Mouse (Mus musculus): ENCODE results near the gene Farp1.
A peak's percentile ranks its signal among the peaks of the same experiment; 100 is the strongest.
"Not testable (repeated sequence)": the region's sequence is repeated elsewhere in the genome, so short reads cannot be mapped to it uniquely, and the experiment has no call there.

Gene Farp1

GRCm38 (mm10) chr14:121106906-121107305 lies 71.9 kb downstream of the Farp1 start:
- DNase-seq: no peak

- no peak for DNase-seq
Observed at GRCm38 (mm10) chr14:121107707-121108285, 72.8 kb downstream of the Farp1 start.

GRCm38 (mm10) chr14:121108439-121109115 lies 73.6 kb downstream of the Farp1 start:
- no peak for DNase-seq

- DNase-seq: no peak
Observed at GRCm38 (mm10) chr14:121109116-121109504, 74.1 kb downstream of the Farp1 start.

GRCm38 (mm10) chr14:121110492-121111267 lies 75.7 kb downstream of the Farp1 start:
- no peak for DNase-seq

- DNase-seq: no peak
Observed at GRCm38 (mm10) chr14:121112061-121112460, 77.1 kb downstream of the Farp1 start.

GRCm38 (mm10) chr14:121113785-121114184 lies 78.8 kb downstream of the Farp1 start:
- DNase-seq: peak; percentile 64

- no peak for DNase-seq
Observed at GRCm38 (mm10) chr14:121116696-121117095, 81.7 kb downstream of the Farp1 start.

GRCm38 (mm10) chr14:121118860-121119259 lies 83.9 kb downstream of the Farp1 start:
- no peak for DNase-seq

GRCm38 (mm10) chr14:121121664-121122063 lies 86.7 kb downstream of the Farp1 start:
- DNase-seq: no peak

- no peak for DNase-seq
Observed at GRCm38 (mm10) chr14:121122852-121123251, 87.9 kb downstream of the Farp1 start.

- no peak for DNase-seq
Observed at GRCm38 (mm10) chr14:121124409-121125010, 89.5 kb downstream of the Farp1 start.

GRCm38 (mm10) chr14:121125651-121126050 lies 90.7 kb downstream of the Farp1 start:
- no peak for DNase-seq

- DNase-seq: no peak
Observed at GRCm38 (mm10) chr14:121126291-121126690, 91.3 kb downstream of the Farp1 start.

GRCm38 (mm10) chr14:121128858-121129800 lies 94.1 kb downstream of the Farp1 start:
- DNase-seq: no peak

GRCm38 (mm10) chr14:121130351-121130750 lies 95.4 kb downstream of the Farp1 start:
- DNase-seq: not testable (repeated sequence)

GRCm38 (mm10) chr14:121134414-121134813 lies 99.4 kb downstream of the Farp1 start:
- no peak for DNase-seq

GRCm38 (mm10) chr14:121143831-121144455 lies 108.9 kb downstream of the Farp1 start:
- DNase-seq: no peak

GRCm38 (mm10) chr14:121144496-121144895 lies 109.5 kb downstream of the Farp1 start:
- peak; percentile 30 for DNase-seq

GRCm38 (mm10) chr14:121145291-121145690 lies 110.3 kb downstream of the Farp1 start:
- DNase-seq: no peak

- DNase-seq: no peak
Observed at GRCm38 (mm10) chr14:121145698-121146097, 110.7 kb downstream of the Farp1 start.

- no peak for DNase-seq
Observed at GRCm38 (mm10) chr14:121146213-121146612, 111.2 kb downstream of the Farp1 start.

All from right cerebral cortex, adult 18-20 months (tissue).